Mouse (Mus musculus) T-helper 1 cell (primary cell): ENCODE data around the gene Troap.
"Not testable (repeated sequence)": the region's sequence is repeated elsewhere in the genome, so short reads cannot be mapped to it uniquely, and the experiment has no call there.

Source experiments
- in situ Hi-C: fragments of 300-600 bp; cut with MboI, MseI; formaldehyde crosslinking; loops from one replicate; pipeline ENCODE4 v1.15.1; 2025; ENCODE audit warnings: high pct_unique_total_duplicates

Troap gene

DNA sequence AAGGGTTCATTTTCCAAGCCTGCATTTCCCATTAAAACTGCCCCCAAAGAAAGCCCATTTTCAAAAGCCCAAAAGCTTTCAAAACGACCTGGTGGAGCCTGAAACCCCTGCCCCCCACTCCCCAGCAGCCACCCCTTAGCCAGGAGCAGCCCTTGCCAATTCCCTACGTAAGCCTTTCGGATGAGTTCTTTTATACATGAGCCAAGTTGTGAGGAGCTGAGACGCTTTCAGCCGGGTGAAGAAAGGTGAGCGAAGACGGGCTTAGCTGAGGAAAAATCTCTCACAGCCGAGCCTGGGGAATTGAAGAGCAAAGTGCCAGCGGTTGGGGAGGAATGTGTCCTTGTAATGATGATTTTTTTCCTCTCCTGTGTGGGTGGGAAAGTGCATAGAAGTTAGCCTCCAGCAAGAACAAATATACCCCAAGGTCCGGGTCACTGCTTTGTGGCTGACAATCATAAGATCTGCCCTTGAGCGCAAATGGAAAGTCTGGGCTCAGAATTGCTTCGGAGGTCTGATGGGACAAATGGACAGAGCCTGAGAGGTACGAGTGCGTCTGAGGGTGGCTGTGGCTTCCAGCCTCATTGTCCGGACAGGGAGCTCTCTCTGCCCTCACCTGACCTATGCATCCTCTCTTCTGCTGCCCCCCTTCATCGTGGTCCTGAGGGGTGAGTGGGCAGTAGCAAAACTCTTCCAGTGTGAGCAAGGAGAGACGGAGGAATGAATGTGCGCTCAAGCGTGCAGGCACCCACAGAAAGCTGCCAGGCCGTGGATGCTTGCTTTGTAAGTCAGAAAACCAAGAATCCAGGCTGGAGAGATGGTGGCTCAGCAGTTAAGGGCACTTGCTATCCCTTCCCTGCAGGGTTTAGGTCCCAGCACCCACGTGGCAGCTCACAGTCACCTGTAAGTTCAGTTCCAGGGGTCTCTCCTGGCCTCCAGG is 33.2 kb upstream of the Troap start:
- in situ Hi-C loops, result no loop called here

DNA sequence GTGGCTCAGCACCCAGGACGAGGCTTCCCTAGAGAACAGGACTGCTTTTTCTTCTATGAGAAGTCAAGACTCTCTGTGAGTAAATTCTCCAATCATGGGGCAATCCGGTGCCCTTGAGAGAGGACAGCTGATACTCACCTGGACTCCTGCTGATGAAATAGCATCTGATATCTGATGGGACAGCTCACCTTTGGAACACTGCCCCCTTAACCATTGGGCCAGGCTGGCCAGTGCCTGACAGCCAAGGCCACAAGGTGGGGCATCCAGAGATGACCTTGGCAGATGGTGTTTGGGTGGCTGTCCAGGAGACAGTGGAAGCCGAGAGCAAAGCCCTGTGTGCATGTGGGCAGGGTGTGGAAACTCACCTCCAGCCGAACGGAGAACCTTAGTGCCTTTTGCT is 32.0 kb upstream of the Troap start:
- in situ Hi-C loops, result no loop called here

DNA sequence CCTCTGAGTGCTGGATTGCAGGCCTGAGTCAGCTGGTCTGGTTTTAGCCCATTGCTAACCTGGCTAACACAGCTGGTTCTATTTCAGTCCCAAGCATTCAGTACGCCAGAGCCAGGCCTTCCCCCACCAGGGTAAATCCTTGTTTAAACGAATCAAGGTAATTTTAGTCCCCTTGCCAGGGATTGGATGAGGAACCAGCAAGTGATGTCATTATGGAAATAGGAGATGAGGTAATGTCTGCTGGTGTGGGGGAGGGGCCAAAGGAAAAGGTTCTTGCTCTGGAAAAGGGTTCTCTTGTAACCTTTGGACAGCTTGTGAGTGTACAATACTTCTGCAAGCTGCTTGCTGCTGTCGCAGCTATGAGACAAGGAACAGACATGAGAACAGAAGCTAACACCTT is 29.5 kb upstream of the Troap start:
- in situ Hi-C loops, result no loop called here

DNA sequence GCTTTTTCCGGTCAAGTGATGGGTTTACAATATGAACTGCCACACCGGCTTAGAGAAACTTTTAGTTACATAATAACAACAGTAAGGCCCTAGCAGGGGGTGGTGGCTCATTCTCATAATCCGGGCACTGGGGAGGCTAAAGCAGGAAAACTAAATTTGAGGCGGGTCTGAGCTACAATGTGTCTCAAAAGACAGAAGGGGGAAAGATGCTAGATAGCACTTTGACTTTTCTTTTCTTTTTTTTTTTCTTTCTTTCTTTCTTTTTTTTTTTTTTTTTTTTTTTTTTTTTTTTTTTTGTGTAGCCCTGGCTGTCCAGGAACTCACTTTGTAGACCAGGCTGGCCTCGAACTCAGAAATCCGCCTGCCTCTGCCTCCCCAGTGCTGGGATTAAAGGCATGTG is 28.6 kb upstream of the Troap start:
- in situ Hi-C loops, result not testable (repeated sequence)

DNA sequence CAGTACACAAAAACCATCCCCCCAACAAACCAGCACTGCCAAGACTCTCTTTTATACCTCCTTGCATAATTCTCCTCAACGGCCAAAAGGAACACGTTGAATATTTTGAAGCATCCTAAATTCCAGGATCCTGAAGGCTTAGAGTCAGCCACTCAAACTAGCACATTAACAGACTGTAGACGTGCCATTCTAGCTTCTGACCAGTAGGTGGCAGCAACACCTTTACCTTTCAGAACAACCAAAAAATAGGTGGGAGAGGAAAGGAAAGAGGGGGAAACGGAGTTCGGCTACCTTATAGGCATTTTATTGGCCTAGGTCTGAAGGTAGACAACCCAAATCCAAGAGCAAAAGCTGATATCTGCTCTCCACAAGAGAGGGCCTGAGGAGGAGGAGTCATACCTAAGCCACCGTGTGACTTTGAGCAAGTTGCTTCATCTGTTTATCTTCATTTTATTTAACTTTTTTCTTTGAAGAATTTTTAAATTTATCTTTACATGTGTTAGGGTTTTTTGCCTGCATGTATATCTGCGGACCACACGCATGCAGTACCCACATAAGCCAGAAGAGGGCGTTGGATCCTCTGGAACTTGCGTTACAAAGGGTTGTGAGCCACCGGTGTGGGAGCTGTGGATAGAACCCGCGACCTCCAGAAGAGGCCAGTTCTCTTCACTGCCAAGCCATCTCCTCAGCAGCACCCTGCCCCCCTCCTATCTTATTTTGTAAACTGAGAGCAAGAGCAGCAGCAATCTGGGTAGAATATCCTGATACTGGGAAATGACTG is 24.7 kb upstream of the Troap start:
- in situ Hi-C loops, result no loop called here

DNA sequence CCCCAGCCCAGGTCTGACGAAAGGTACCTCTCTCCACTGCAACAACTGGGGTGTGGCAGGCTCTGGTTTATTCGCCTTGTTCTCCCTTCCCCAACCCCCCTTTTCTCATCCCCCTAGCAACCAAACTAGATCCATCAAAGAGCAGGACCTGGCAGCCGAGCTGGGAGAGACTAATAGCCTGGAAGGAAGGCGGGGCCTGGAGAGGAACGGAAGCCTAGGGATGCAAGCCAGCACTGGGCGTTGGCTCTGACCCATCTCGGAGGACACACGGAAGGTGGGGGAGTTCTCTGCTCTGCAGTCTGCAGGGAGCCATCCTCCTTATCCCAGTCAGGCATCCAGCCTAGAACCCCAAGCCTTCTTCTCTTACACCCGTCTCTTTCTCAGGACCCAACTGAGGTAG is 21.0 kb upstream of the Troap start:
- in situ Hi-C loops, result no loop called here

DNA sequence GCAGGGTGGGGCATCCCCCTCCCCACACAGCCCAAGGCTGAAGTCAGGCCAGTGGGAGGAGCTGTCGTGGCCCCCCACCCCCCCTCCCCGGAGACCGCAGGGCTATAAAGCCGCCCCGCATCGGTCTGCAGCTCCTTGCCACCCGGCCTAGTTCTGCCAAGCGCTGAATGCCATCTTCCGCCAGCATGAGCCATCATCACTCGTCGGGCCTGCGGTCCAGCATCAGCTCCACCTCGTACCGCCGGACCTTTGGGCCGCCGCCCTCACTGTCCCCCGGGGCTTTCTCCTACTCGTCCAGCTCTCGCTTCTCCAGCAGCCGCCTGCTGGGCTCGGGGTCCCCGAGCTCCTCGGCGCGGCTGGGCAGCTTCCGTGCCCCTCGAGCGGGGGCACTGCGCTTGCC is 19.3 kb upstream of the Troap start, which contains the start of gene Prph:
Gene Prph (plus strand): TSS at position 135 of the 400 bp plus-strand sequence.
- in situ Hi-C loops, result loop anchor here (5.0 kb wide), 1 partner anchor 47 kb away; no protein-coding TSS in a partner anchor

DNA sequence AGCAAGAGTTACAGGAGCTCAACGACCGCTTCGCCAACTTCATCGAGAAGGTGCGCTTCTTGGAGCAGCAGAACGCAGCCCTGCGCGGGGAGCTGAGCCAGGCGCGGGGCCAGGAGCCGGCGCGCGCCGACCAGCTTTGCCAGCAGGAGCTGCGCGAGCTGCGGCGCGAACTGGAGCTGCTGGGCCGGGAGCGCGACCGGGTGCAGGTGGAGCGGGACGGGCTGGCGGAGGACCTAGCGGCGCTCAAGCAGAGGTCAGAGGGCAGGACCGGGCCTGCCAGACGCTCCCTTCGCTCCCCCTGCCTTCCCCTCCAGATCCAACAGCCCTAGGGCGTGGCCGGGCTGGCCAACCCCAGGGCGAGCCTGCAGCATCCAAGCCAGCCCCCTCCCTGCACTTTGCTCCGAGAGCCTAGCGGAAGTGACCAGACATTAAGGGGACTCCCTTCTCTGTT is 18.8 kb upstream of the Troap start:
- in situ Hi-C loops, result loop anchor here (5.0 kb wide), 1 partner anchor 47 kb away; no protein-coding TSS in a partner anchor

DNA sequence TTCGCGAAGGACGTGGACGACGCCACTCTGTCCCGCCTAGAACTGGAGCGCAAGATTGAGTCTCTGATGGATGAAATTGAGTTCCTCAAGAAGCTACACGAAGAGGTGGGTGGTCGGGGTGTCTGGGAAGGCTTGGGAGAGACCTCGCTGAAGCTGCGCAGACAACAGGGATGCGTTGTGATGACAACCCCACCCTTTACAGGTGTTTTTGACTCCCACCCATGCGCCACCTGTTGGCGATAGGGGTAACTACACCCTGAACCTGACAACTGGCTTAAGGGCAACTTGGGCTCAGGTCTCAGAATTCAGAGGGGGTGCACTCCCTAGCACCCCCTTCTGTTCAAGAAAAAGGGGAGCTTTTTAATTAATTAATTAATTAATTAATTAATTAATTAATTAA is 18.0 kb upstream of the Troap start:
- in situ Hi-C loops, result loop anchor here (5.0 kb wide), 1 partner anchor 46 kb away; no protein-coding TSS in a partner anchor

DNA sequence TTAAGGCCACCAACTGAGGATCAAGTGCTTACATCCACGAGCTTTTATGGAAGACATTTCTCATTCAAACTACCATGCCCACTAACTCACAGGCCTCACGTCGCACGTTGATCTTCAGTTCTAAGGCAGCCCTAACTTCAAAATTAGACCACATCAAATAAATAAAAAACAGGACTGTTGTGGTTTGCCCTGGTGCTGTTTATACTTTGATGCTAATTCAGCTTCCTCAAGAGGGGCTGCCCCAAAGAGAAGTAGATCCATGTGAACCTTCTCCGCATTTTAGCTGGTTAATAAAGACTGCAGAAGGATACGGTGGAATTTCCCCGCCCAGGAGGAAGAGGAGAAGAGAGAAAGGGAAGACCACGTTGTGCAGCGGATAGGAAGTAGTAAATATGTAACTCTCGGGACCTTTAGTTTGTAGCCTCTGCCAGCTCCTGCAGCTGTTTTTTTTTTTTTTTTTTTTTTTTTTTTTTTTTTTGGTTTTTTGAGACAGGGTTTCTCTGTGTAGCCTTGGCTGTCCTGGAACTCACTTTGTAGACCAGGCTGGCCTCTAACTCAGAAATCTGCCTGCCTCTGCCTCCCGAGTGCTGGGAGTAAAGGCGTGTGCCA is 8.7 kb upstream of the Troap start:
- in situ Hi-C loops, result no loop called here

DNA sequence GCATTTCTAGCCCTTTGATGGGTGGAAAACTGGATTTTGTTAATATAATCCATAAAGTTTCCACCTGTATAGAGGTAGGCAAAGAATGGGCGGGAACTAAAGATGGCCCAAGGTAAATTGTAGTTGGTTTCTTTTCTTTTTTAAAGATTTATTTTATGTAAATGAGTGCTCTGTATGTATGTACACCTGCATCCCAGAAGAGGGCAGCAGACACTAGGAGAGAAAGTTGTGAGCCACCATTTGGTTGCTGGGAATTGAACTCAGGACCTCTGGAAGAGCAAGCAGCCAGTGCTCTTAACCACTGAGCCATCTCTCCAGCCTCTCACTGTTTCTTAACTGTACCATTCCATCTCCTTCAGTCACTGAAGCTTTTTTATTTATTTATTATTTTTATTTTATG is 2.4 kb upstream of the Troap start:
- in situ Hi-C loops, result no loop called here

DNA sequence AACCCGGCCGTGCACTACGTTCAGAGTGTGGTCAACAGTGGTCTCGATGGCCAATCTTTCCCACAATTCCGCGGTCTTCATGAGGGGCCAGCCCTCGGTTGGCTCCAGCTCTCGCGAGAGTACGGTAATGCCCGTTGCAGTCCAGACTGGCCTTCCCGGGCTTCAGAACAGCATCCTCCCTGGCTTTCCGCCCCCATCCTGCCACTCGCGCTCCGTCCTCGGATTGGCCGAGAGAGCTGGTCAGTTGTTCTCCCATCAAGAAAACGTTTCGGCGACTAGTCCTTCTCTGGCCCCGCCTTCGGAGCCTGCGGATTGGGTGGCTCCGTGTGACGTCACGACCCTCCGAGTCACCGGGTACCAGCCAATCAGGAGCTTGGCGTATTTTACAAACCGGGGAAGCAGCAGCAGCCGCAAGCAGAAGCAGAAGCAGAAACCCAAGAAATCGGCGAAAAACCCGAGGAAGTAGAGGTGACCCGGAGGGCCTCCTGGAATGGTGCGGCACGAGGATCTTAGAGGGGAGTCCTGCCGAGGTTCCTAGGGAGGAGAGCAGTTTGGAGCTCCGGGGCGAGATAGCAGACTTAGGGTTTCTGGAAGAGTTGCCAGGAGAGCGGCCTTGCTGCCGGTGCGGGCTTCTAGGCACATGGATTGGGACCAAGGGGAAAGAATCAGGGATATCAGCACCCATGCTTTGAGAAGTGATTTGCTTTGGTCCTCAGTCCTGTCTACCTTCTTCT is 392 bp downstream of the Troap start:
- in situ Hi-C loops, result no loop called here

DNA sequence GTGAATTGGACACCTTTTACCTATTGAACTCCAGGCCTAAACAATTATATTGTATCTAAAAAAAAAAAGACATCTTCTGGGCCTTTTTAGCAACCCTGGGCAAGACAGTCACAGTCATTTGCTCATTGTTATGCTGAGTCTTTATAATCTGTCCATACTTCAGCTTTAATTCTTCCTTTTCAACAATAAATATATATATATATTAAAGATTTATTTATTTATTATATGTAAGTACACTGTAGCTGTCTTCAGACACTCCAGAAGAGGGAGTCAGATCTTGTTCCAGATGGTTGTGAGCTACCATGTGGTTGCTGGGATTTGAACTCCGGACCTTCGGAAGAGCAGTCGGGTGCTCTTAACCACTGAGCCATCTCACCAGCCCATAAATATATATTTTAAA is 1.6 kb downstream of the Troap start:
- in situ Hi-C loops, result not testable (repeated sequence)

DNA sequence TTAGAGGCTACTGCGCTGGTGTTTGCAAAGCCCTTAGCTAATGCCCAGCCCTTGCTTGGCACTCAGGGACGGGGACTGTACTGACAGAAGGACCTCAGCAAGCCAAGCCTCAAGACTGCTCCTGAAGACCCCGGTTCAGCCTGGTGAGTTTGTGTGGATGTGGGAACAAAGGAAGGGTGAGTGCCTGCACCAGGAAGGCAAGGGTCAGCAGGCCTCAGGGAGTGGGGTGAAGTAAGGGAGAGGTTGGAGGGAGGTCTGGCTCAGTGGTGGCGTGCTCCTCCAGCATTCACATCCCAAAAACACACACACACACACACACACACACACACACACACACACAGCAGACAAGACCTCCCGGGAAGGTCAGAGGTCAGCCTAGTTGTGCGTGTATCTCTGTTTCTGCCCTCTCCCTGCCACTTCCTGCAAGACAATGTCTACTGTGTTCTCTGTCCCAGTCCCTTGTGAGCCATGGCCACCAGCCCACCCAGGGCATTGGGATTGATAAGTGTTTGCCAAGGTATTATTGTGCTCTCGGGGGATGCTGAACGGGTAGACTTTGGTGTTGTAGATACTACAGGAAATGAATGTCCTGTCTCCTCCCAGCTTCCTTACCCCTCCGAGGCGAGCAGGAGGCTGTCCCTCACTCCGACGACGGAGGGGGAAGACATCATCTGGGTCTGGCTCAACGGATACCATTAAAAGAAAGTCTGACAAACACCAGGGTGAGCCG is 4.0 kb downstream of the Troap start:
- in situ Hi-C loops, result no loop called here

DNA sequence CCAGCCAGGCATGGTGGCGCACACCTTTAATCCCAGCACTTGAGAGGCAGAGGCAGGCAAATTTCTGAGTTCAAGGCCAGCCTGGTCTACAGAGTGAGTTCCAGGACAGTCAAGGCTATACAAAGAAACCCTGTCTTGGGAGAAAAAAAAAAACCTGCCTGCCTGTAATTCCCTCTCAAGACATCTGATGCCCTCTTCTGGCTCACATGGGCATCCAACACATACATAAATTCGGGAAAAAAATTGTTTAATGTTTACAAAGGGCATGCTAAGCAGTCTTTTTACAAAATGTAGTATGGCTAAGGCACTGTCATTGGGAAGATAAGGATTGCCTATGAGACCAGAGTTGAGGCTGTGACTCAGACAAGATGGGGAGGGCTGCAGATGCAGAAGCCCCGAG is 5.4 kb downstream of the Troap start:
- in situ Hi-C loops, result no loop called here

DNA sequence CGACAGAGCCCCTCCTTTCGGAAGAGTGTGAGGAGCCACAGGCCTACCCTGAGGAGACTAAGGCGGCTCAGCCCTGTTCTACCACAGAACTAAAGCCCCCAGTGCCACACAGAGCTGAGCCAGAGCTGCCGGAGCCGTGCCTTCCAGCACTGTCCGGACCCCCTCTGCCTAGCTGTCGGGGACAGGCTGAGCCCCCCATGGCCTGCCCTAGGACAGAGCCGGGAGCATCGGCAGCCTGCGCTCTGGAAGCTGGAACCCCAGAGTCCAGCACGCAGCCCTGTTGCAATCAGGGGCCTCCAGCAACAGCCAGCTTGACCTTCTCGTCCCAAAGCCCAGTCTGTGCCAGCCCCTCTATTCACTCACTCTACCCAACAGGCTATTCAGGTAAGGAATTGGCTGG is 7.9 kb downstream of the Troap start:
- in situ Hi-C loops, result no loop called here

DNA sequence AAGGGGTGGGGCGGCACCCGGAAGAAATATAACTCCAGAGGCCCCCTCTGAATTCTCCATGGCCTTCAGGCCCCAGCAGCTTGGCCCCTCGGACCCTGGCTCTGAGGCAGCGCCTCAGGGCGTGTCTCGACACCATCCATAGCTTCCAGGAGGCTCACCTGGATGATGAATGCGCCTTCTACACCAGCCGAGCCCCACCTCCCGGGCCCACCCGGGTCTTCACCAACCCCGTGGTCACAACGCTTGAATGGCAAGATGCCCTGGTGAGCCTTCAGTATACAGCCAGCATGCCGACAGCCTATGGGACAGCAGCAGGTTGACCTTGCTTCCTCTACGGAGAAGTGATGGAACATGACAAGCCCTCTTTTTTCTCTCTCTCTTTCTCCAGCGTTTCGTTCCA is 8.5 kb downstream of the Troap start:
- in situ Hi-C loops, result no loop called here

DNA sequence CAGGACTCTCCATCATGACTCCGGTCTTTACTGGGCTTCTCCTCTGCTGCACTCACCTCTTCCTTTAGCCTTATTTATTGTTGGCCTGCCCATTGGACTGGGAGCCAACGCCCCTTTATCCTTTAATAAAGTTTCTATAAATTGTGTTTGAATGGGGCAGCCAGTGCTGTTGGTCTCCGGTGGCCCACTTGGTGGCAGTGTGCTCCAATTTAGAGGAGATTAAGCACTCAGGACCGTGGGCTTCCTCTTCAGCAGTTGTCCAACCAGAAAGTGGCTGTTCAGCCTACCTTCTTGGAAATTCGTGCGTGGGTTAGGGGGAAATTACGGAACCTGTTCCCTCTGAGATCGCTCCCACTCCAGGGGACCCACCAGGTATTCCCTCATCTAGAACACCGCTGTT is 8.9 kb downstream of the Troap start:
- in situ Hi-C loops, result no loop called here

DNA sequence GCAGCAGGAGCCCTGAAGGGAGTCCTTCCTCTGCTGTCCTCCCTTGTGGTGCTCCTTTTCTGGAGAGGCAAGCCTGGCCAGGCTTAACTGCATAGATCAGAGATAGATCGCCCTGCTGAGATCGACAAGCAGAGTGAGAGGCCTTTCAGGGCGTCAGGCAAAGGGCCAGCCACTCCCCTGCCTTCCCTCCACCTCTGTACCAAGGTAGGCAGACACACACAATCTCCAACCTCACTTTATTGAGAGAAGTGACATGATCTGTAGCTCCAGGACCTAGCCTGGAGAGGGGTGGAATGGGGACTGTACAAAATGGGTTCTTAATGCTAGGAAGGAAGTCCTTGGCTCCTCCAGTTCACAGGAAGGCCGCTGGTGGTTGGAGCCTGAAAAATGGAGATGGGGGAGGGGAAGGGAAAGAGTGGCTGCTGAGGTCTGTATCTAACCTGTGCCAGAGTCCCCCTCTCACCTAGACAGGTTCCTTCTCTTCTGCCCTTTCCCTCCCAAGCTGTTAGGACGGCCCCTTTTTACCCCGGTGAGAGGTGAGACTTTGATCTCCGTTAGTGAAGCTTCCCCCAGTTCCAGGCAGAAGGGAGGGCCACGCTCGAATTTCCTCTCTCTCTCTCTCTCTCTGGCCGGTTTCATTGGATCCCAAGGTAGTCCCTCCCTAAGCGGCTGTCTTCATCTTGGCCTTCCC is 9.6 kb downstream of the Troap start:
- in situ Hi-C loops, result no loop called here

DNA sequence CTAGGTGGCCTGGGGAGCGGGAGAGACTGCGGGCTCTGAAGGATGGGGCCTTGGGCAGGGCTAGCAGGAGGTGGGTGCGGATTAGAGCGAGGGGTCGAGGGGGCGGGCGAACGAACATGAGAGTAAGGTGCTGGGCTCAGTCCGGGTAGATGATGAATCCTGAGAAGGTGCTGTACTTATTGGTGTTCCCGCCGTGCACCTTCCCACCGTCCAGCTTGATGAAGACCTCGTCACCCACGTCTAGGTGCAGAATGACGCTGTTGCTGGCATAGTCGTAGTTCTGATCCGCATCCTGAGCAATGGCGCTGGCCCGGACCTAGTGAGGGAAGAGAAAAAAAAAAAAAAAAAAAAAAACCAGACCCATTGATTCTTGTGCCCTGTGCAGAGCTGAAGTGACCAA is 10.2 kb downstream of the Troap start:
- in situ Hi-C loops, result no loop called here
